Mouse (Mus musculus): Measurements from ENCODE around the gene Rbm19. TPM values are rescaled to one million over a fixed set of nuclear protein-coding genes. Genes with fewer than 3 reads are reported as not detected.

The Rbm19 gene
- total and polyA plus RNA-seq, 2 experiments: 4.9 to 9.2 TPM

DNA sequence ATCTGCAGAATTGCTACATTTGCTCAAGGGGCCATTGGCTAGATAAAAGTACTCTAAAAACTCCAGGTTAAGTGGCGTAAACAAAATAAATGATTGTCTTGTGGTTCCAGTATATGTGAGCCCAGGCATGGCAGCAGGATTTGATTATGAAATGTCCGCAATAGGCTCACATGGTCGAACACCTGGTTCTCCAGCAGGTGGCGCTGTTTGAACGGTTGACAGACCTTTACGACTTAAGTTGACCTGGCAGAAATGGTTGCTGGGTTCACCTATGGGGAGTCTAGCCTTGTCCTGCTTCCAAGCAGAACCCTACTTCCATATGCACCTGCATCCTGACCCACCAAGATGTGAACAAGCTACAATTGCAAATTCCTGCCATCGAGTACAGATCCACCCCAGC is 21.7 kb upstream of the Rbm19 start:
- Histone ChIP-seq H3K9ac (ENCODE audit: low read depth, low read length) (no peak overlapping the region), H3K36me3 (ENCODE audit: control insufficient read depth, insufficient read depth, low read length) (no peaks in the 10 kb centered on the region), H3K4me3 (ENCODE audit: insufficient read depth, low read depth, low read length) (no peak overlapping the region), H3K27ac (replicated peaks; ENCODE audit: insufficient read depth, low read depth, low read length) (no peak overlapping the region), H3K79me2 (ENCODE audit: control insufficient read depth, insufficient read depth, low read length) (no peaks in the 10 kb centered on the region), H3K27me3 (ENCODE audit: control insufficient read depth, insufficient read depth, low read length) (no peaks in the 10 kb centered on the region), H3K4me1 (ENCODE audit: control insufficient read depth, insufficient read depth, low read length) (no peaks in the 10 kb centered on the region)
- no peak for TF ChIP-seq POLR2A (IDR thresholded peaks at IDR 0.05; ENCODE audit: extremely low read depth, insufficient read depth, low read length)
- peak; percentile 73 for TF ChIP-seq CTCF (IDR thresholded peaks at IDR 0.05; ENCODE audit: low read depth, low read length)
- WGBS: 48% methylated on average over 7 of the region's 7 CpGs
- DNase-seq (ENCODE audit: extremely low read depth, low read depth, low spot score): peak; percentile 69

- no peaks in the 10 kb centered on the region for H3K4me1 ChIP-seq (ENCODE audit: control insufficient read depth, insufficient read depth, low read length)
- H3K27ac ChIP-seq (replicated peaks; ENCODE audit: insufficient read depth, low read depth, low read length): no peak overlapping the region
- H3K36me3 ChIP-seq (ENCODE audit: control insufficient read depth, insufficient read depth, low read length): no peaks in the 10 kb centered on the region
- H3K9ac ChIP-seq (ENCODE audit: low read depth, low read length): no peak overlapping the region
- H3K79me2 ChIP-seq (ENCODE audit: control insufficient read depth, insufficient read depth, low read length): no peaks in the 10 kb centered on the region
- TF ChIP-seq CTCF (IDR thresholded peaks at IDR 0.05; ENCODE audit: low read depth, low read length) (no peak), POLR2A (IDR thresholded peaks at IDR 0.05; ENCODE audit: extremely low read depth, insufficient read depth, low read length) (no peak)
- WGBS: 69% methylated on average over 9 of the region's 9 CpGs
- H3K27me3 ChIP-seq (ENCODE audit: control insufficient read depth, insufficient read depth, low read length): no peaks in the 10 kb centered on the region
- DNase-seq (ENCODE audit: extremely low read depth, low read depth, low spot score): no peak
- H3K4me3 ChIP-seq (ENCODE audit: insufficient read depth, low read depth, low read length): no peak overlapping the region
These were observed 19.2 kb upstream of the Rbm19 start for GRCm38 (mm10) chr5:120097042-120097441.

GRCm38 (mm10) chr5:120100814-120101213 is 15.5 kb upstream of the Rbm19 start:
- Histone ChIP-seq H3K36me3 (ENCODE audit: control insufficient read depth, insufficient read depth, low read length) (no peaks in the 10 kb centered on the region), H3K9ac (ENCODE audit: low read depth, low read length) (no peak overlapping the region), H3K4me1 (ENCODE audit: control insufficient read depth, insufficient read depth, low read length) (no peaks in the 10 kb centered on the region), H3K4me3 (ENCODE audit: insufficient read depth, low read depth, low read length) (no peak overlapping the region), H3K27ac (replicated peaks; ENCODE audit: insufficient read depth, low read depth, low read length) (no peak overlapping the region), H3K79me2 (ENCODE audit: control insufficient read depth, insufficient read depth, low read length) (no peaks in the 10 kb centered on the region), H3K27me3 (ENCODE audit: control insufficient read depth, insufficient read depth, low read length) (no peaks in the 10 kb centered on the region)
- DNase-seq (ENCODE audit: extremely low read depth, low read depth, low spot score): no peak
- 95% methylated on average over 6 of the region's 6 CpGs for WGBS
- TF ChIP-seq POLR2A (IDR thresholded peaks at IDR 0.05; ENCODE audit: extremely low read depth, insufficient read depth, low read length): no peak
- TF ChIP-seq CTCF (IDR thresholded peaks at IDR 0.05; ENCODE audit: low read depth, low read length): peak; percentile 18; the same call in 1 of the 2 replicates

GRCm38 (mm10) chr5:120102097-120102496 is 14.2 kb upstream of the Rbm19 start:
- Histone ChIP-seq H3K36me3 (ENCODE audit: control insufficient read depth, insufficient read depth, low read length) (no peaks in the 10 kb centered on the region), H3K9ac (ENCODE audit: low read depth, low read length) (no peak overlapping the region), H3K27ac (replicated peaks; ENCODE audit: insufficient read depth, low read depth, low read length) (no peak overlapping the region), H3K4me3 (ENCODE audit: insufficient read depth, low read depth, low read length) (no peak overlapping the region), H3K4me1 (ENCODE audit: control insufficient read depth, insufficient read depth, low read length) (no peaks in the 10 kb centered on the region), H3K79me2 (ENCODE audit: control insufficient read depth, insufficient read depth, low read length) (no peaks in the 10 kb centered on the region), H3K27me3 (ENCODE audit: control insufficient read depth, insufficient read depth, low read length) (no peaks in the 10 kb centered on the region)
- DNase-seq (ENCODE audit: extremely low read depth, low read depth, low spot score): no peak
- 80% methylated on average over 8 of the region's 8 CpGs for WGBS
- TF ChIP-seq POLR2A (IDR thresholded peaks at IDR 0.05; ENCODE audit: extremely low read depth, insufficient read depth, low read length): no peak
- no peak for TF ChIP-seq CTCF (IDR thresholded peaks at IDR 0.05; ENCODE audit: low read depth, low read length)

- Histone ChIP-seq H3K36me3 (ENCODE audit: control insufficient read depth, insufficient read depth, low read length) (no peaks in the 10 kb centered on the region), H3K79me2 (ENCODE audit: control insufficient read depth, insufficient read depth, low read length) (no peaks in the 10 kb centered on the region), H3K27ac (replicated peaks; ENCODE audit: insufficient read depth, low read depth, low read length) (no peak overlapping the region), H3K4me3 (ENCODE audit: insufficient read depth, low read depth, low read length) (no peak overlapping the region; the same call in 1 of the 2 replicates), H3K4me1 (ENCODE audit: control insufficient read depth, insufficient read depth, low read length) (no peaks in the 10 kb centered on the region), H3K9ac (ENCODE audit: low read depth, low read length) (no peak overlapping the region), H3K27me3 (ENCODE audit: control insufficient read depth, insufficient read depth, low read length) (no peaks in the 10 kb centered on the region)
- 13% methylated on average over 12 of the region's 12 CpGs for WGBS
- DNase-seq (ENCODE audit: extremely low read depth, low read depth, low spot score): peak; percentile 38
- TF ChIP-seq CTCF (IDR thresholded peaks at IDR 0.05; ENCODE audit: low read depth, low read length) (peak; percentile 100), POLR2A (IDR thresholded peaks at IDR 0.05; ENCODE audit: extremely low read depth, insufficient read depth, low read length) (no peak)
These were observed 13.5 kb upstream of the Rbm19 start for GRCm38 (mm10) chr5:120102732-120103131.

- 24% methylated on average over 12 of the region's 12 CpGs for WGBS
- Histone ChIP-seq H3K27ac (replicated peaks; ENCODE audit: insufficient read depth, low read depth, low read length) (no peak overlapping the region), H3K9ac (ENCODE audit: low read depth, low read length) (no peak overlapping the region), H3K36me3 (ENCODE audit: control insufficient read depth, insufficient read depth, low read length) (no peaks in the 10 kb centered on the region), H3K4me1 (ENCODE audit: control insufficient read depth, insufficient read depth, low read length) (no peaks in the 10 kb centered on the region), H3K79me2 (ENCODE audit: control insufficient read depth, insufficient read depth, low read length) (no peaks in the 10 kb centered on the region), H3K27me3 (ENCODE audit: control insufficient read depth, insufficient read depth, low read length) (no peaks in the 10 kb centered on the region), H3K4me3 (ENCODE audit: insufficient read depth, low read depth, low read length) (no peak overlapping the region)
- TF ChIP-seq CTCF (IDR thresholded peaks at IDR 0.05; ENCODE audit: low read depth, low read length) (no peak), POLR2A (IDR thresholded peaks at IDR 0.05; ENCODE audit: extremely low read depth, insufficient read depth, low read length) (no peak)
- no peak for DNase-seq (ENCODE audit: extremely low read depth, low read depth, low spot score)
These were observed 12.8 kb upstream of the Rbm19 start for GRCm38 (mm10) chr5:120103458-120103857.
